Mouse (Mus musculus) lung, adult 10 weeks (tissue): ENCODE results near the gene 4930516K23Rik. TPM values are rescaled to one million over a fixed set of nuclear protein-coding genes. Genes with fewer than 3 reads are reported as not detected.

Source experiments
- polyA plus RNA-seq: library from polyadenylated mRNA; stranded (reverse); fragments of 350-450 nt; fragmentation: Illumina TruSeq; extraction: RNeasy Lipid Tissue Mini Kit (QIAGEN cat#74804); gene quantifications from one replicate; pipeline ENCODE4 v1.2.3, GENCODE M21; 2014; ENCODE audit warnings: low read depth, low replicate concordance; ENCODE audit not compliant: insufficient read depth

The 4930516K23Rik gene
- polyA plus RNA-seq: not detected

DNA sequence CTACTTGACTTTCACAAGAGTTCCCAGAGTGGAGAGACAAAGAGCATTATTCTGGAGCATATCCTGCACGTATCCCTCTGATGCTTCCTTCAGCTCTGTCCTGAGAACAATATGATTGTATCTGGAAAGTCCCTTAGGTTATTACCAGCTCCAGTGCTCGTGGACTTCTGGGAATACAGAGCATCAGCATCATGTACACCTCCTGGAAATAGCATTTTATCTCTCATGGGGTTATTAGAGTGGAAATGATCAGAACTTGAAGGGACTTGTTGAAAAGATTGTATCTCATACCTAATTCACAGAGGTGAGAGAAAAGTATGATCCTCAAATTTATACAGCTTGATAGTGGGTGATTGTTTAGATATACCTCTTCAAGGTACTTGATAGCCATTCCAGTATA, at the start of gene 4930516K23Rik:
Gene 4930516K23Rik (minus strand): TSS at position 101 of the 400 bp plus-strand sequence.

DNA sequence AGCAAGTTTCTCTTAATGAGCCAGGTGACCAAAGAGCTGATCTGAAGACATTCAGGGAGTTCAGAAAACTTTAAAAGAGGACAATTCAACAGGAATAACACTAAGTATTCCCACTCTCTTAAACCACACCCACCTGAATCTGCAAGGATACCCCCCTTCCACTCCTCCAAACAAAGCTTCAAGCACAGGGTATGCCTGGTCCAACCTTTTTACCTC, 43.4 kb upstream of the 4930516K23Rik start, which contains the start of gene Olfr646:
Gene Olfr646 (plus strand): TSS at position 117 of the 216 bp plus-strand sequence.

DNA sequence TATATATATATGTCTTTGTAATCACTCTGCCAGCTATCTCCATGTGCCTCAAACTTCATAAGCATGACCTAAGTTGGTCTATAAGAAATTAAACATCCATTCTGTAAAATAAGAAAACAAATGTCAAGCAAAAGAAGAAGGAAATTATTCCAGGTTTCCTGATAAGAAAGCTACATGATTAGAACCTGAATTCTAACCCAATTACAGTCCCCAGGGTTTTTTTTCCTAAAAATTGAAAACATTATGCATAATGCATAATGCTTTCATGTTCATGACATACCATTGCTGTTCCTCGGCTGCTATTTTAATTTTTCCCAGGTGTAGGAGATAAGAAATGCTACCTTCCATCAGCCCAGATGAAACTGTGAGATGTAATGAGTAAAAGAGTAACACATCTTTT, 24.1 kb upstream of the 4930516K23Rik start, which contains the start of gene Olfr645:
Gene Olfr645 (minus strand): TSS at position 101 of the 400 bp plus-strand sequence.

GRCm38 (mm10) chr7:104071769-104072168, 10.5 kb upstream of the 4930516K23Rik start, which contains the start of gene Olfr644:
Gene Olfr644 (minus strand): TSS chr7:104071869.

DNA sequence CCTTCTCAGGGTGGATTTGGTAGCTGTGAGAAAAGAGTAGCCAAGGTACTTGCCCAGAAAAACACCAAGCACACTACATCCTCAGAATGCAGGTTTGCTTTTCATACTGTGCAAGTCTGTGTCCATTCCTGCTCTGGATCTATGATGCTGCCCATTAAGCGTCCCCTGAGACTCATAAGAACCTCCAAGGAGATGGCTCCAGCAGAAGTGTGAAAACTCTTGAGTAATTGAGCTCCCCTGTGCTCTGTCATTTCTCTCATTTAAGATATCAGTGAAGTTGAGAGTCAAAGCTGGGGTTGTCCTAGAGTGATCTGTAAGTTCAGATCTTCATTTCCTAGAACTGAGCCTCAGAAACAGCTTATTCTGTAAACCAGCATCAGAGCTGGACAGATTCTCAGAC, 8.7 kb downstream of the 4930516K23Rik start, which contains the start of gene Olfr642:
Gene Olfr642 (minus strand): TSS at position 101 of the 400 bp plus-strand sequence.

DNA sequence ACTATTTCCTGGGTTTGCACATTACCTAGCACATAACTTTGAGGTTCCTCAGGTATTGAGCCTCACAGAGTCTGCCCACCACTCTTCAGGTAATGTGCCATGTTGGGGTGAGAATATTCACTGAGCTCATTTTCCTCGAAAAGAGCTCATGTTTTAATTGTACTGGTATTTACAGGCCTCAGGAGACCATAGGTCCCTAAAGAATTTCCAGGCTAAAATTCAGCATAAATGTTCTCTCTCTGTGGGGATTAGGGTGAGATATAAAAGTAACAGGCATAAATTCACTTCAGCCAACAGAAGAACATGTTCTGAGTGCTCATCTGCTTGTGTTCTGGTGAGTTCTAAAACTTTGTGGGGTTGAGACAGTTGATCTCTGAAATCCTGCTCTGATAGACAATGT, 26.1 kb downstream of the 4930516K23Rik start, which contains the start of gene Olfr641:
Gene Olfr641 (plus strand): TSS at position 301 of the 400 bp plus-strand sequence.

DNA sequence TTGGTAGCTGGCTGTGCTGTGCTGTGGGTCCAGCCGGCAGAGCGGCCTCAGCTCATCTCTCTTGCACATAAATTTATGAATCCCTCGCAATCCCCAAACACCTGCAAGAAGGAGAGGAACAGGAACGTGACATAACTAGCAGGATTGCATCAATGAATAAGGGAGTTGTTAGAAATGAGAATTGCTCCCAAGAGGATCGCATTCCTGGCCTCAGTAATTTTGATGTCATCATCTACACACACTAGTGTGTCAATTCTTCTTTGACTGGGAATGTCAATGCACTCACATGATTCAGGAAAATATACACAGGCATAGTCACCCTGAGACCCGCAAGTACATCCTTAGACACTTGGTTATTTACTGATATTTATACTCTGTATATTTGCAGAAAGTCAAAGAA, 35.8 kb downstream of the 4930516K23Rik start, which contains the start of gene Olfr640:
Gene Olfr640 (minus strand): TSS at position 101 of the 400 bp plus-strand sequence.

GRCm38 (mm10) chr7:104017203-104017602, 44.0 kb downstream of the 4930516K23Rik start, which contains the start of gene Olfr639:
Gene Olfr639 (minus strand): TSS chr7:104017303.

Other genes starting within 250 kb of the 4930516K23Rik start
- gene Hbb-bt, start 247.4 kb downstream of the 4930516K23Rik start, polyA plus RNA-seq: 3,244 TPM
- 22,942 TPM for gene Hbb-bs, start 233.3 kb downstream of the 4930516K23Rik start, polyA plus RNA-seq
- gene Hbb-bh2, start 220.9 kb downstream of the 4930516K23Rik start, polyA plus RNA-seq: not detected
- gene Hbb-bh1, start 218.3 kb downstream of the 4930516K23Rik start, polyA plus RNA-seq: not detected
- not detected for gene Hbb-y, start 208.2 kb downstream of the 4930516K23Rik start, polyA plus RNA-seq
- gene Olfr66, start 175.2 kb downstream of the 4930516K23Rik start, polyA plus RNA-seq: not detected
- gene Olfr64, start 167.0 kb downstream of the 4930516K23Rik start, polyA plus RNA-seq: not detected
- not detected for gene Olfr65, start 158.0 kb downstream of the 4930516K23Rik start, polyA plus RNA-seq
- gene Olfr631, start 132.6 kb downstream of the 4930516K23Rik start, polyA plus RNA-seq: not detected
- gene Olfr632, start 127.1 kb downstream of the 4930516K23Rik start, polyA plus RNA-seq: not detected
- gene Olfr633, start 117.0 kb downstream of the 4930516K23Rik start, polyA plus RNA-seq: not detected
- gene Olfr635, start 90.3 kb downstream of the 4930516K23Rik start, polyA plus RNA-seq: not detected
- not detected for gene Olfr638, start 62.7 kb downstream of the 4930516K23Rik start, polyA plus RNA-seq
- gene Olfr639, start 44.1 kb downstream of the 4930516K23Rik start, polyA plus RNA-seq: not detected
- gene Olfr640, start 35.9 kb downstream of the 4930516K23Rik start, polyA plus RNA-seq: not detected
- not detected for gene Olfr641, start 26.0 kb downstream of the 4930516K23Rik start, polyA plus RNA-seq
- not detected for gene Olfr642, start 8.8 kb downstream of the 4930516K23Rik start, polyA plus RNA-seq
- gene Olfr644, start 10.4 kb upstream of the 4930516K23Rik start, polyA plus RNA-seq: not detected
- gene Olfr645, start 24.0 kb upstream of the 4930516K23Rik start, polyA plus RNA-seq: not detected
- not detected for gene Olfr646, start 43.4 kb upstream of the 4930516K23Rik start, polyA plus RNA-seq
- gene Ubqln5, start 68.4 kb upstream of the 4930516K23Rik start, polyA plus RNA-seq: not detected
- not detected for gene Olfr643, start 76.0 kb upstream of the 4930516K23Rik start, polyA plus RNA-seq
- not detected for gene Ubqln3, start 81.8 kb upstream of the 4930516K23Rik start, polyA plus RNA-seq
- gene Ubqlnl, start 89.1 kb upstream of the 4930516K23Rik start, polyA plus RNA-seq: not detected
- not detected for gene Olfm5, start 103.4 kb upstream of the 4930516K23Rik start, polyA plus RNA-seq
- gene Olfr648, start 121.9 kb upstream of the 4930516K23Rik start, polyA plus RNA-seq: not detected
- gene Olfr649, start 134.5 kb upstream of the 4930516K23Rik start, polyA plus RNA-seq: not detected
- gene Trim6, start 157.3 kb upstream of the 4930516K23Rik start, polyA plus RNA-seq: 0.55 TPM
- 16.4 TPM for gene Trim34a, start 183.0 kb upstream of the 4930516K23Rik start, polyA plus RNA-seq
- 3.5 TPM for gene Trim5, start 226.6 kb upstream of the 4930516K23Rik start, polyA plus RNA-seq